8 mouse cellular contexts compared by ENCODE assay signal in the genomic region with DNA sequence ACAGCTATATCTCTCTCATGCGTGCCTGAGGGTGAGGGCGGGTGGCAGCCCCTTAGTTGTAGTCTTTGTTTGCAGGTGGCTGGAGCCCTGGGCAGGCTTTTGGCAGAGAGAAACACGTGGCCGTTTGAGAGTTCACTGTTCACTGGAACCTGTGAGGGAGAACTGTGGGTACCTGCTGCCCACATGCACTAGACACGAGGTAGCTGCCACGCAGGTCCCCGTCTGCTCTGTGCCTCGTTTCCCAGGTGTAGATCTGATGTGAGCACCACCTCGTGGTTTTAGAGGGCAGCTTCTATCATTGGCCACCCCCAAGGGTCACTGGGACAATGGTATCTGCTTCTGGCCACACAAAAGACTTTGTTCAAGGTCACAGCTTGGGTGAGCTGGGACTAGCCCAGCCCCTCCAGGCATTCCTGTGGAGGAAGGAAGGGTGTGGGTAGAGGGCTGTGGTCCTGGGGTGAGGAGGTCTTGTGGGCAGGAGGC.
A peak's percentile ranks its signal among the peaks of the same experiment; 100 is the strongest.
DNase-seq lines count a peak whose midpoint lies in the region; ATAC-seq and TF ChIP-seq lines count a peak whose summit lies in the region.

No protein-coding gene starts in this region.

- peak; percentile 32 for TF ChIP-seq CTCF in stomach, postnatal 0 days (IDR thresholded peaks at IDR 0.05; ENCODE audit: low read depth)

- H3K4me2 ChIP-seq in embryonic facial prominence, embryonic 13.5 days: peak overlapping the region; percentile 55
- peak overlapping the region; percentile 42 for H3K4me2 ChIP-seq in intestine, embryonic 14.5 days (ENCODE audit: low read length)
- peak overlapping the region; percentile 74 for H3K4me2 ChIP-seq in liver, embryonic 15.5 days
- 0 out of 2 replicates have a peak overlapping the region, but pooled peaks have one; percentile 42 for H3K4me2 ChIP-seq in stomach, postnatal 0 days (replicated peaks; ENCODE audit: low read depth)

- no peak for TF ChIP-seq EP300 in stomach, postnatal 0 days (optimal IDR thresholded peaks at IDR 0.05)

- 11% methylated on average over 9 of the region's 9 CpGs for WGBS in embryonic facial prominence, embryonic 13.5 days
- 9% methylated on average over 9 of the region's 9 CpGs for WGBS in intestine, embryonic 14.5 days
- WGBS in liver, embryonic 15.5 days (ENCODE audit: insufficient replicate concordance): 2% methylated on average over 9 of the region's 9 CpGs
- WGBS in stomach, postnatal 0 days: 33% methylated on average over 9 of the region's 9 CpGs

- peak overlapping the region; percentile 32; the same call in 1 of the 2 replicates for H3K4me3 ChIP-seq in embryonic facial prominence, embryonic 13.5 days
- peak overlapping the region; percentile 22 for H3K4me3 ChIP-seq in intestine, embryonic 14.5 days (ENCODE audit: low read depth, low read length)
- peak overlapping the region; percentile 48 for H3K4me3 ChIP-seq in liver, embryonic 15.5 days (replicated peaks)
- H3K4me3 ChIP-seq in stomach, postnatal 0 days (ENCODE audit: low read depth, low read length): no peak overlapping the region

- ATAC-seq in embryonic facial prominence, embryonic 13.5 days (ENCODE audit: insufficient number of reproducible peaks, insufficient read depth, low FRiP score, low TSS enrichment, low read depth): no peak
- peak; percentile 20; the same call in 1 of the 2 replicates for ATAC-seq in intestine, embryonic 14.5 days (replicated peaks; ENCODE audit: low FRiP score, low TSS enrichment, low read depth)
- ATAC-seq in liver, embryonic 15.5 days (ENCODE audit: insufficient read depth): 0 out of 2 replicates have a peak, but pooled peaks have one; percentile 20
- 0 out of 2 replicates have a peak, but pooled peaks have one; percentile 7 for ATAC-seq in stomach, postnatal 0 days (ENCODE audit: low FRiP score, low TSS enrichment)
- no peak for ATAC-seq in monocyte, adult 5-6 weeks (replicated peaks; ENCODE audit: insufficient number of reproducible peaks, low FRiP score, low TSS enrichment, poor library complexity, severe bottlenecking)

- peaks cover 57% of the 10 kb centered on the region for H3K4me1 ChIP-seq in embryonic facial prominence, embryonic 13.5 days
- H3K4me1 ChIP-seq in intestine, embryonic 14.5 days (replicated peaks; ENCODE audit: control insufficient read depth, insufficient read depth, low read length): peaks cover 13% of the 10 kb centered on the region
- peaks cover 60% of the 10 kb centered on the region for H3K4me1 ChIP-seq in liver, embryonic 15.5 days (replicated peaks)
- H3K4me1 ChIP-seq in stomach, postnatal 0 days (replicated peaks; ENCODE audit: control insufficient read depth, insufficient read depth): peaks cover 9% of the 10 kb centered on the region; the same call in 1 of the 2 replicates

- H3K27ac ChIP-seq in embryonic facial prominence, embryonic 13.5 days: no peak overlapping the region
- H3K27ac ChIP-seq in intestine, embryonic 14.5 days (ENCODE audit: low read depth): no peak overlapping the region
- H3K27ac ChIP-seq in liver, embryonic 15.5 days (replicated peaks): peak overlapping the region; percentile 57
- peak overlapping the region; percentile 30; the same call in 1 of the 2 replicates for H3K27ac ChIP-seq in stomach, postnatal 0 days (replicated peaks)

- no peaks in the 10 kb centered on the region for H3K36me3 ChIP-seq in embryonic facial prominence, embryonic 13.5 days
- no peaks in the 10 kb centered on the region for H3K36me3 ChIP-seq in intestine, embryonic 14.5 days (ENCODE audit: control insufficient read depth, insufficient read depth, low read length)
- H3K36me3 ChIP-seq in liver, embryonic 15.5 days (replicated peaks): no peaks in the 10 kb centered on the region
- no peaks in the 10 kb centered on the region for H3K36me3 ChIP-seq in stomach, postnatal 0 days (ENCODE audit: control insufficient read depth, insufficient read depth, low read length)

- peaks cover 6% of the 10 kb centered on the region; the same call in 1 of the 2 replicates for H3K27me3 ChIP-seq in embryonic facial prominence, embryonic 13.5 days
- no peaks in the 10 kb centered on the region for H3K27me3 ChIP-seq in intestine, embryonic 14.5 days (replicated peaks; ENCODE audit: control insufficient read depth, insufficient read depth, low read length)
- H3K27me3 ChIP-seq in liver, embryonic 15.5 days: peaks cover 11% of the 10 kb centered on the region
- H3K27me3 ChIP-seq in stomach, postnatal 0 days (ENCODE audit: control insufficient read depth, insufficient read depth, low read length): no peaks in the 10 kb centered on the region

- peak; percentile 31 for DNase-seq in adrenal gland, postnatal 14 days
- DNase-seq in adrenal gland, adult 18-20 months (ENCODE audit: low spot score in 2 of 2): no peak
- DNase-seq in intestine, embryonic 14.5 days (ENCODE audit: low spot score): no peak
- DNase-seq in stomach, postnatal 0 days (ENCODE audit: low spot score): no peak
- no peak for DNase-seq in layer of hippocampus, postnatal 25 days (ENCODE audit: extremely low spot score in 1 of 2, low spot score in 1 of 2)

- peak overlapping the region; percentile 58; the same call in 1 of the 2 replicates for H3K9ac ChIP-seq in embryonic facial prominence, embryonic 13.5 days
- no peak overlapping the region for H3K9ac ChIP-seq in intestine, embryonic 14.5 days (ENCODE audit: low read length)
- peak overlapping the region; percentile 43; the same call in 1 of the 2 replicates for H3K9ac ChIP-seq in liver, embryonic 15.5 days
- H3K9ac ChIP-seq in stomach, postnatal 0 days (ENCODE audit: low read length): no peak overlapping the region

- no peaks in the 10 kb centered on the region for H3K9me3 ChIP-seq in embryonic facial prominence, embryonic 13.5 days
- no peaks in the 10 kb centered on the region for H3K9me3 ChIP-seq in intestine, embryonic 14.5 days (ENCODE audit: control insufficient read depth, low read length)
- no peaks in the 10 kb centered on the region for H3K9me3 ChIP-seq in liver, embryonic 15.5 days (replicated peaks)
- no peaks in the 10 kb centered on the region for H3K9me3 ChIP-seq in stomach, postnatal 0 days (ENCODE audit: control insufficient read depth, low read length)

Comparison
In these comparisons a context has a peak if more than half of its experiments do, and no peak if none do; other contexts are left out.
1. ATAC-seq: peak in intestine, embryonic 14.5 days (single experiment), liver, embryonic 15.5 days (single experiment) and stomach, postnatal 0 days (single experiment); none in embryonic facial prominence, embryonic 13.5 days (single experiment) and monocyte, adult 5-6 weeks (single experiment).
2. H3K27ac ChIP-seq: peak in liver, embryonic 15.5 days (single experiment) and stomach, postnatal 0 days (single experiment); none in embryonic facial prominence, embryonic 13.5 days (single experiment) and intestine, embryonic 14.5 days (single experiment).
3. H3K9ac ChIP-seq: peak in embryonic facial prominence, embryonic 13.5 days (single experiment) and liver, embryonic 15.5 days (single experiment); none in intestine, embryonic 14.5 days (single experiment) and stomach, postnatal 0 days (single experiment).
4. Peak in every context shown above with its lines, with median percentiles within 50 percentile points of each other: H3K4me2 ChIP-seq.